Mouse (Mus musculus) embryonic fibroblast, embryonic 13.5 days (primary cell): Measurements from ENCODE around the gene Rpap2. TPM values are rescaled to one million over a fixed set of nuclear protein-coding genes. Genes with fewer than 3 reads are reported as not detected.

Experiments used
- H3K27ac ChIP-seq: 2 replicates; pipeline ENCODE4 v1.5.1; 2012; ENCODE audit warnings: low read length, control low read depth, inconsistent platforms; ENCODE audit not compliant: insufficient read depth
- H3K4me1 ChIP-seq: 2 replicates; pipeline ENCODE4 v1.6.1; 2011; ENCODE audit warnings: low read length; ENCODE audit not compliant: control insufficient read depth, insufficient read depth
- H3K4me3 ChIP-seq: 2 replicates; pipeline ENCODE4 v1.5.1; 2011; ENCODE audit warnings: mild to moderate bottlenecking, control low read depth, low read length; ENCODE audit not compliant: insufficient read depth
- CTCF ChIP-seq: IDR thresholded peaks from 2 replicates; pipeline ENCODE4 v1.5.1; 2011; ENCODE audit warnings: mild to moderate bottlenecking, control low read depth, low read length, moderate library complexity, borderline replicate concordance; ENCODE audit not compliant: insufficient read depth
- POLR2A ChIP-seq: IDR thresholded peaks from 2 replicates; pipeline ENCODE4 v1.6.1; 2011; ENCODE audit warnings: low read depth, mild to moderate bottlenecking, control low read depth, low read length, moderate library complexity
- polyA plus RNA-seq: library from polyadenylated mRNA; stranded (reverse); fragments of >200 nt; gene quantifications from 2 replicates; pipeline ENCODE4 v1.2.4, GENCODE M21; 2011; ENCODE audit warnings: low read depth; ENCODE audit not compliant: missing spikeins, insufficient read length

Gene Rpap2
- polyA plus RNA-seq, 1 experiment: 18.1 TPM

DNA sequence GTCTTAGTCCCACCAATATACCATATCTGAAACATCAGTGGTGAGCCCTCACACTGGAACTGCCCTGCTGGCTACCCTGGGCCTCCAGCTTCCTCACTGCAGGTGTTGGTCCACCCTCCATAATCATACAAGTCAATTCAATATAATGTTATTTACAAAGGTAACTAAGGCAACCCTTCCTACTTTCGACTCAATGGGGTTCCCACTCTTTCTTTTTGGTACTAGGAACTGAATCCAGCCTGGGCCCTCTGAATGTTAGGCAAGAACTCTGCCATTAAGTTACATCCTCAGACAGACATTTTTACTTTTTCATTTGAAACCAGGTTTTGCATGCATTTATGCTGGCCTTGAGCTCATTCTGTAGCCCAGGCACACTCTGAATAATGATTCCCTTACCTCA lies 109.1 kb downstream of the Rpap2 start:
- TF ChIP-seq POLR2A: no peak
- no peak for TF ChIP-seq CTCF
- Histone ChIP-seq H3K4me3 (no peak overlapping the region), H3K4me1 (no peaks in the 10 kb centered on the region), H3K27ac (no peak overlapping the region)

DNA sequence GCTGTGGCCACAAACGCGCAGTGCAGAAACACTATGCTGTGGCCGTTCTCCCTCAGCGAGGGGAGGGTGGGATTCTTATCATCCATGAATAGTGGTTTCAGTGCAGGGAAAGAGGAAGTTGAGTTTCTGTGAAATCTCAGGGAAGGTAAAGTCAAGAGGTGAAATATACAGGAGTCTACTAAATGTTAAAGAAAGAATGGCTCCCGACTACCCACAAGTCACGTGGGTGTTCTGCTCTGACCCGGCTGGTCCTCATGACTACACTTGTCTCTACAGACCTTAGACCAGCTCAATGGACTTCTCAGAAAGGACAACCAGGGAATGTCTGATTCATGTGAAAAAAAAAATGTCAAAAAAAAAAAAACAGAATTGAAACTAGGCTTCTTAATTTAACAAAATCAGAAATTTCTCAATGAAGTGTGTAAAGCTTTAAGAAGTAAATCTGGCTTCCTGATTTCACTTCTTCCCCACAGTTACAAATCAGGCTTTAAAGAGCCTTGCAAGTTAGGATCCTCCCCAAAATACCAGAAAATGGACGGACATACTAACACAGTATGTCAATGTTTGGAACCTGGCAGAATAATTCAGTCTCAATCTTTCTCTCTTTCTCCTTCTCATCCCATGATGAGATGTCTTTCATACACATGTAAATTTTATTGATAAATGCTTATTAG lies 111.1 kb downstream of the Rpap2 start:
- no peak overlapping the region for H3K27ac ChIP-seq
- H3K4me3 ChIP-seq: no peak overlapping the region
- TF ChIP-seq POLR2A (no peak), CTCF (no peak)
- no peaks in the 10 kb centered on the region for H3K4me1 ChIP-seq

Other genes with a start within 250 kb of the Rpap2 start
- gene Ephx4, start 194.6 kb upstream of the Rpap2 start, polyA plus RNA-seq: not detected in 2 replicates
- gene Lpcat2b, start 165.8 kb upstream of the Rpap2 start, polyA plus RNA-seq: not detected in 2 replicates
- 4.8 and 5.5 TPM in 2 replicates for gene Btbd8, start 159.4 kb upstream of the Rpap2 start, polyA plus RNA-seq
- gene Gm42669, start 89.8 kb upstream of the Rpap2 start, polyA plus RNA-seq: not detected in 2 replicates
- gene 1700028K03Rik, start 62.7 kb upstream of the Rpap2 start, polyA plus RNA-seq: not detected in 2 replicates
- gene Glmn, start 515 bp downstream of the Rpap2 start, polyA plus RNA-seq: 12.5 and 13.5 TPM in 2 replicates
- not detected in 2 replicates for gene Gfi1, start 128.7 kb downstream of the Rpap2 start, polyA plus RNA-seq
- gene Ube2d2b, start 232.7 kb downstream of the Rpap2 start, polyA plus RNA-seq: not detected in 2 replicates